Mouse (Mus musculus): ENCODE data around the gene Slc38a3.
A peak's percentile ranks its signal among the peaks of the same experiment; 100 is the strongest.

The Slc38a3 gene

DNA sequence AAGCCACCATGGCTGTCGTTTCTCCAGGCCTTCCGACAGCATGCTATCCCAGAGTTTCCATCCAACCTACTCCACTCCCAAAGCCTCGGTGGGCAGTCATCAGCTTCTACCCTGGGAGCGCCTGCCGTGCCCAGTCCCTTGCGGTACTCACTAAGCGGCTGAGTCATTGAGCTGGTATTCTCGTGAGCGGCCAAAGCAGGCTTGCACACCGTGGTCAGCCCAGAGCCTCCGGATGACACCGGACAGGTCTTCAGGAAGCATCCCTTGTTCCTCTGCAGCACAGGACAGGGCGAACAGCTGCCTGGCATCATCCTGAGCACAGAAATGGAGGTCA, 49.8 kb downstream of the Slc38a3 start:
- DNase-seq (ENCODE audit: low read depth, low spot score): no peak

DNA sequence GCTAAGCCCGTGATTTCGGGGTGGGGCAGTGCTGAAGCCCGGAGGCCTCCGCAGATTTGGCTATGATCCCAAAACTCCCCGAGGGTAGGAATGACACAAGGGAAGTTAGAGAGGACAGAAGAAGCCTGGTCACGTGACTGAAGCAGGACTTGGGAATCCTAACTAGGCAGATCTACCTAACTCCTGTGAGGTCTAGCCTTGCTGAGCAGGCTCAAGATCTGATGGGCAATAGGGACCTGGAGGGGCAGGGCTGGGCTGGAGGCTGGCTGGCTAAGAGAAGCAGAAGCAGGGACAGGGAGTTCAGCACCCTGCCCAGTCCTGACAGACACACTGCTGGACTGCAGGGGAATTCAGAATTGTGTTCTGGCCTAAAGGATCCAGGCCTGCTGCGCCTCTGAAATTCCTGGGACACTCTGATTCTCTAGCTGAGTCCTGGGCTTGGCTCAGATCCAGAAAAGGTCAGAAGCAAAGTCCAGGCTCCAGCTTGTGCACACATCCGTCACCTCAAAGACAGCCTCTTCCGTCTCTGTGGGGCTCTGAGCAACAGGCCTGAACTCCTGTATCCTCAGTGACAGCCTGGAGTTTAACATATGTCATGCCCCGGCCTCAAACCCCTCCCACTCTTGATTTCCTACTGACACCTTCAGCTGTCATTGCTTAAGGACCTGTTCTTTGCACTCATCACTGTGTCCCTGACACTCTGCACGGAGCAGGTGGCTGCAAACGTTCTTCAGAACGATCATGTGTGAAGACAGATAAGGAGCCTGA, 50.4 kb downstream of the Slc38a3 start:
- DNase-seq (ENCODE audit: low read depth, low spot score): no peak

DNA sequence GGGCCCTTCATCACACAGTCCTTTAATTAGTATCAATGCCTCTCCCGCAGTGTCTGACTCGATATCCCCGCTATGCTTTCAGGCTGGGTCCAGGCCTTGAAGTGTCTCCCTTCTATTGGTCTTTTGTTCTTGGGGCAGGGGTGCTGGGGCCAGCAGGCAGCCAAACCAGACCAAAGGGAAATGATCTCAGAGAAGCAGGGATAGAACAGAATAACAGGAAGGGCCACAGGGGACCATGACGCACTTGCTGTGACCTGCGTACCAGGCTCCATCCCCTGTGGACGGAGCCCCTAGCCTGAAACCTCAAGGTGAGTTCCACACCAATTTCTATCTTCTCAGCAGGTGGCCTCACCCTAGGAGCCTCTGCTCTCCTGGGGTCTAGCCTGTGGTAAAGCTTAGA, 51.2 kb downstream of the Slc38a3 start:
- DNase-seq (ENCODE audit: low read depth, low spot score): no peak

GRCm38 (mm10) chr9:107617461-107617860, 51.9 kb downstream of the Slc38a3 start:
- peak; percentile 43 for DNase-seq (ENCODE audit: low read depth, low spot score)

GRCm38 (mm10) chr9:107615035-107615434, 54.3 kb downstream of the Slc38a3 start:
- no peak for DNase-seq (ENCODE audit: low read depth, low spot score)

GRCm38 (mm10) chr9:107612945-107613569, 56.3 kb downstream of the Slc38a3 start:
- no peak for DNase-seq (ENCODE audit: low read depth, low spot score)

GRCm38 (mm10) chr9:107612191-107612944, 57.0 kb downstream of the Slc38a3 start:
- peak; percentile 98 for DNase-seq (ENCODE audit: low read depth, low spot score)

DNA sequence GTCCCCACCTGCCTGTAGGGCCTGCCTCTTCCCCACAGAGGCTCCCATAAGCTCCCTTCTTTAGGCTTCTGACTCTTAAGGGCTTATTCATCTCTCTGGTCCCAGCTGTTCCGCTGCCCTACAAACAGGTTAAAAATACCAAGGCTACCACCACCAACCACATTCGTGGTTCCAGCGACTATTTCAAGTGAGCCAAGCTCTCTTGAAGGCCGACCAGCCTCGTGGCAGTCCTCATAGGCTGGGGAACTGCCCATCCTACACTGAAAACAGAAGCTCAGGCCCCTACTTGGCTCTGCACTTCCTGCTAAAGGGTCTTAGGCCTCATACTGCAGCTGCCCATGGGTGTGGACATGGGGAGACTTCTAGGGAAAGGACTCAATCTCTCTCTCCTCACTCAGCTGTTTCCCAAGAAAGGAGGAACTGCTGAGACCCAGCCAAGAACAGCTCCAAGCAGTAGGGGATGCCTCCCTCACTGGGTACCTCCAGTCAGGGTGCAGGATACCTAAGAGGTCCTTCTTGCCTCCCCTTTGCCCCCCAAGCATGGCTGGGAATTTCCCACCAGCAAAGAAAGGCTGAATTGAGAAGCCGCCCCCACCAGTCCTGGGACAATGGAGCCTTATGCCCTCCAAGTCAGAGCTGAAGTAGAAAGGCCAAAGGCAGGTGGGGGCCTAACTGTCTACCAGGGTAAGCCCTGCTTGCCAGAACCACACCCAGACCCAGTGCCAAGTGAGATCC, 57.7 kb downstream of the Slc38a3 start:
- DNase-seq (ENCODE audit: low read depth, low spot score): no peak

DNA sequence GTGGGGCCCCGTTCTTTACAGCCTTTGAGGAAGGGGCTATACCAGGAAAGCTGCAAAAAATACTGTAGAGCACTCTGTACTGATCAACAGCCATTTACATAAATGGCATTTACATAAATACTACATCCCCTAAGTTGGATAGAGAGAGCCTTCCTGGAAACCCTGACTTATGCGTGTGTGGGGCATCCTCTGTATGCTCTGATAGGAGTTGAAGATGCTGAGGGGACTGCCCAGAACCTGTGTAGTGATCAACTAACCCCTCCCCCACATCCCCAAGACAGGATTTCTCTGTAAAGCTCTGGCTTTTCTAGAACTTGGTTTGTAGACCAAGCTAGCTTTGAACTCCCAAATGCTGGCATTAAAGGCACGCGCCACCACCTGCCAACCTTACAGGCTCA, 59.9 kb downstream of the Slc38a3 start:
- DNase-seq (ENCODE audit: low read depth, low spot score): no peak

- no peak for DNase-seq (ENCODE audit: low read depth, low spot score)
Measured at GRCm38 (mm10) chr9:107608741-107609432, 60.4 kb downstream of the Slc38a3 start, which contains the start of gene Sema3b. Gene Sema3b (minus strand): TSS chr9:107609229.

- DNase-seq (ENCODE audit: low read depth, low spot score): no peak
Measured at GRCm38 (mm10) chr9:107607653-107608245, 61.6 kb downstream of the Slc38a3 start.

DNA sequence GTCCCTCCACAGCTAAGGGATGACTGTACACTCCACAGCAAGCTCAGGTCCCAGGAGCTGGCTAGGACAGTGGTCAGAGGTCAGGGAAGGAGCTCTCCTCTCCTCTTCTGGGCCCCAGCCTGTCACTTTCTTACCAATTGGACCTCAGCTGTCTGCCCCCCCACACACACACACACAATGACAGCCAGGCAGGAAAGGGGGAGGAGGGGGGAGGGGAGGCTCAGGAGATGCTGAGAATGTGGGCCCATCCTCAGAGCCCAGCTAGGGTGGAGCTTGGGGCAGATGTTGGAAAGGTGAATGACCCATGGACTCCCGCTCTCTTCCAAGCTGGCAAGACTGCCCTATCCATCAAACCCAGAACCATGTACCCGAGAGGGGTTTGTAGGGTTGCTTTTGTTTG, 62.3 kb downstream of the Slc38a3 start:
- no peak for DNase-seq (ENCODE audit: low read depth, low spot score)

DNA sequence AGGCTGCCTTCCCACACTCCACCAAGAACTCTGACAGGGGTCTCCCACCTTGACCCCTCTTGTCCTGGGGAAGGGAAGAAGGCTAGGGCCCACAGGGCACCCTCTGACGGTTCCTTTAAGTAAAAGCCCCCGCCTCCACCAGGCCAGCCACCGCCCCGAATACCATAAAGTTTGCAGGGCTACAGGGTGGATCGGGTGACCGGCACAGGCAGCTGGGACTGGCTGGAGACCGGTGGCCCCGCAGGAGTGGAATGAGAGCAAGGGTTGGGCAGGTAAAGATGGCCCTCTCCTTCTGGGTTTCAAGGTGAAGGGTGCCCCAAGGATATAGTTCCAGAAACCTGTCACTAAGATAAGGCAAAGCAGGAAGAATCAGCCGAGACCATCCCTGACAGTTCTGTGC, 62.7 kb downstream of the Slc38a3 start:
- DNase-seq (ENCODE audit: low read depth, low spot score): no peak

GRCm38 (mm10) chr9:107605041-107605661, 64.2 kb downstream of the Slc38a3 start:
- DNase-seq (ENCODE audit: low read depth, low spot score): no peak

DNA sequence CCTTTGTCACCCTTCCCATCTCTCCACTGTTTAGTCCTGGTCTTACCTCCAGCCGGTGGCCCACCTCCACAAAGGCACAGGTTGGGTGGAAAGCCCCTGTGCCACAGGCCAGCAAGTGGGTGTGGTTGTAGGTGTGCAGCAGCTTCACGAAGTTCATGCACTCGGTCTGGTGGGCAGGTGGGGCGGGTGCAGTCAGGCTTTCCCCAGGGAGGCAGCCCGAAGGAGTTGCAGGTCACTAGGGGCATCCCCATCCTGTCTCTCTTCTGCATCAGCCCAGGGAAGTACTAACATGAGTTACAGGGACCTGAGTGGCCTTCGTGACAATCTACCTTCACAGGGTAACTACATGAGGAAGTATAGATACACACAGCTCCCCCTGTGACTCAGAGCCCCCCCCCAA, 66.1 kb downstream of the Slc38a3 start:
- no peak for DNase-seq (ENCODE audit: low read depth, low spot score)

DNA sequence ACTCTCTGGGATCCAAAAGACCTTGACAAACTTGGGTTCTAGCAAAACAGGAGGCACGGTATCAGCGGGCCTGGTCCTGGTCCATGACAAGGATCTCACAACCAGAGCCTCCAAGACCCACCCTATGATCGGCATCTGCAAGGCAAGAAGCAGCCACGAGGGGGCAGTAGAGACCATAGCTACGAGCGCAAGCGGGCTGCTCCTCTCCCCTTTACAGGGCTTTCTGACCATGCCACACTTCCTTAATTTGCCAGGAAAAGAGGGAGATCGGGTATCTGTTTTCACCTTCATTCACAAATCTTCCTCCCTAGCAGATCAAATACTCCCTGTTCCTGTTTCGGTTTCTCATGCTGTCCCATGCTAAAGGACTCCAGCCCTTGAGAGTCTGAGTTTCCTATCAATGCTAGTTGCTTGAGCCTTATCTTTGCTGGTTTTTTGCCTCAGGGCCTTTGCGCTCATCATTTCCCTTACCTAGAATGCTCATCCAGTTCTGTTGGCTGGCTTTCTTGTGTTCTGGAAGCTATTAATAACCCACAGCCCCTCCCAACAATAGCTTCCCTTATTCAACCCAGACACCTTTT, 67.2 kb downstream of the Slc38a3 start:
- peak; percentile 92 for DNase-seq (ENCODE audit: low read depth, low spot score)

GRCm38 (mm10) chr9:107601275-107601674, 68.1 kb downstream of the Slc38a3 start:
- DNase-seq (ENCODE audit: low read depth, low spot score): no peak

- peak; percentile 50 for DNase-seq (ENCODE audit: low read depth, low spot score)
Measured at GRCm38 (mm10) chr9:107600745-107601144, 68.6 kb downstream of the Slc38a3 start.
